Mouse (Mus musculus) limb, embryonic 14.5 days (tissue): ENCODE results near the gene Gm17349. TPM values are rescaled to one million over a fixed set of nuclear protein-coding genes. Genes with fewer than 3 reads are reported as not detected.
"Not testable (repeated sequence)": the region's sequence is repeated elsewhere in the genome, so short reads cannot be mapped to it uniquely, and the experiment has no call there.

Experiments
- ATAC-seq: fragments of 200-750 bp; cut with Nextera tagmentation; 2 replicates; pipeline ENCODE4 v1.8.0; 2017; ENCODE audit warnings: low read depth, moderate number of reproducible peaks, moderate TSS enrichment; ENCODE audit not compliant: low FRiP score
- DNase-seq: peaks from one replicate; pipeline ENCODE4 v3.0.0-alpha.2; 2015; ENCODE audit warnings: low spot score
- H3K27ac ChIP-seq: fragments of 300-500 bp; sonication (generic); replicated peaks from 2 replicates; pipeline ENCODE4 v1.5.1; 2014; ENCODE audit warnings: low read depth, mild to moderate bottlenecking, low read length, moderate library complexity, mixed read lengths
- H3K27me3 ChIP-seq: fragments of 300-500 bp; sonication (generic); 2 replicates; pipeline ENCODE4 v1.6.1; 2014; ENCODE audit warnings: low read length, mixed read lengths; ENCODE audit not compliant: control insufficient read depth, insufficient read depth
- H3K36me3 ChIP-seq: fragments of 300-500 bp; sonication (generic); 2 replicates; pipeline ENCODE4 v1.6.1; 2014; ENCODE audit warnings: mild to moderate bottlenecking, low read length, moderate library complexity, mixed read lengths; ENCODE audit not compliant: control insufficient read depth, insufficient read depth
- H3K4me1 ChIP-seq: fragments of 300-500 bp; sonication (generic); 2 replicates; pipeline ENCODE4 v1.6.1; 2014; ENCODE audit warnings: antibody characterized with exemption, low read length, mixed read lengths; ENCODE audit not compliant: control insufficient read depth, insufficient read depth
- H3K4me2 ChIP-seq: fragments of 300-500 bp; sonication (generic); replicated peaks from 2 replicates; pipeline ENCODE4 v1.6.1; 2014; ENCODE audit warnings: low read depth, mild to moderate bottlenecking, low read length, moderate library complexity; ENCODE audit not compliant: severe bottlenecking
- H3K4me3 ChIP-seq: fragments of 300-500 bp; sonication (generic); replicated peaks from 2 replicates; pipeline ENCODE4 v1.5.1; 2014; ENCODE audit warnings: low read length
- H3K9ac ChIP-seq: fragments of 300-500 bp; sonication (generic); 2 replicates; pipeline ENCODE4 v1.6.1; 2014; ENCODE audit warnings: mild to moderate bottlenecking, low read depth, low read length, moderate library complexity; ENCODE audit not compliant: severe bottlenecking
- H3K9me3 ChIP-seq: fragments of 300-500 bp; sonication (generic); 2 replicates; pipeline ENCODE4 v1.6.1; 2016; ENCODE audit warnings: low read length; ENCODE audit not compliant: control insufficient read depth
- POLR2A ChIP-seq: fragments of 200-500 bp; IDR thresholded peaks from 2 replicates; pipeline ENCODE4 v1.8.0; 2012; ENCODE audit warnings: inconsistent platforms, mild to moderate bottlenecking, moderate library complexity, borderline replicate concordance; ENCODE audit not compliant: insufficient read depth, insufficient read length; ENCODE audit errors: extremely low read depth
- WGBS: fragments of 180-500 bp; shearing (Covaris S2); extraction: QIAGEN DNeasy Blood & Tissue Kit; methylation state at CpG from one replicate; pipeline ENCODE4 v1.1.7; 2014; 5-methylcytosine and 5-hydroxymethylcytosine counted together
- polyA plus RNA-seq, 2 experiments: library from polyadenylated mRNA; depleted of rRNA in 1 of 2; stranded (reverse) in 1 of 2; unstranded in 1 of 2; fragments of >200 nt; fragmentation: Nextera tagmentation in 1 of 2; extraction: Ambion mirVana in 1 of 2; gene quantifications; 2 replicates each; pipeline versions ENCODE4 v1.2.1 to v1.2.3; 2012 to 2014

Gm17349 gene
- polyA plus RNA-seq, 2 experiments = 0.63 TPM; not detected in 1

- no peak for TF ChIP-seq POLR2A
- Histone ChIP-seq H3K4me3 (no peak overlapping the region), H3K4me1 (no peaks in the 10 kb centered on the region), H3K27ac (no peak overlapping the region), H3K36me3 (peaks cover 57% of the 10 kb centered on the region), H3K4me2 (no peak overlapping the region), H3K9ac (no peak overlapping the region), H3K9me3 (no peaks in the 10 kb centered on the region), H3K27me3 (no peaks in the 10 kb centered on the region)
- no peak for ATAC-seq
- DNase-seq = no peak
- WGBS = 95% methylated on average over 3 of the region's 3 CpGs
Observed at GRCm38 (mm10) chr15:99731678-99732077, 26.4 kb upstream of the Gm17349 start.

GRCm38 (mm10) chr15:99731167-99731566, 25.9 kb upstream of the Gm17349 start:
- Histone ChIP-seq H3K27ac (no peak overlapping the region), H3K36me3 (peaks cover 52% of the 10 kb centered on the region), H3K27me3 (no peaks in the 10 kb centered on the region), H3K4me1 (no peaks in the 10 kb centered on the region), H3K9me3 (no peaks in the 10 kb centered on the region), H3K9ac (no peak overlapping the region), H3K4me3 (no peak overlapping the region), H3K4me2 (no peak overlapping the region)
- TF ChIP-seq POLR2A = no peak
- ATAC-seq (no peak), DNase-seq (no peak)
- WGBS = 95% methylated on average over 2 of the region's 2 CpGs

GRCm38 (mm10) chr15:99729056-99729783, 23.9 kb upstream of the Gm17349 start:
- WGBS = 96% methylated on average over 3 of the region's 4 CpGs
- Histone ChIP-seq H3K9ac (no peak overlapping the region), H3K4me3 (no peak overlapping the region), H3K4me1 (peaks cover 7% of the 10 kb centered on the region; the same call in 1 of the 2 replicates), H3K4me2 (no peak overlapping the region), H3K36me3 (peaks cover 34% of the 10 kb centered on the region), H3K27me3 (no peaks in the 10 kb centered on the region), H3K27ac (no peak overlapping the region), H3K9me3 (no peaks in the 10 kb centered on the region)
- DNase-seq (no peak), ATAC-seq (no peak)
- TF ChIP-seq POLR2A = no peak

GRCm38 (mm10) chr15:99728211-99728610, 22.9 kb upstream of the Gm17349 start:
- Histone ChIP-seq H3K4me2 (no peak overlapping the region), H3K9ac (no peak overlapping the region), H3K4me1 (peaks cover 13% of the 10 kb centered on the region), H3K27ac (no peak overlapping the region), H3K9me3 (no peaks in the 10 kb centered on the region), H3K36me3 (peaks cover 31% of the 10 kb centered on the region), H3K4me3 (no peak overlapping the region), H3K27me3 (no peaks in the 10 kb centered on the region)
- ATAC-seq = no peak
- DNase-seq = no peak
- no peak for TF ChIP-seq POLR2A
- 84% methylated on average over 5 of the region's 5 CpGs for WGBS

- Histone ChIP-seq H3K9ac (no peak overlapping the region), H3K9me3 (no peaks in the 10 kb centered on the region), H3K27ac (no peak overlapping the region), H3K27me3 (no peaks in the 10 kb centered on the region), H3K4me3 (no peak overlapping the region), H3K4me1 (peaks cover 13% of the 10 kb centered on the region), H3K36me3 (peaks cover 26% of the 10 kb centered on the region), H3K4me2 (no peak overlapping the region)
- ATAC-seq = no peak
- no peak for DNase-seq
- 96% methylated on average over 12 of the region's 12 CpGs for WGBS
- no peak for TF ChIP-seq POLR2A
Observed at GRCm38 (mm10) chr15:99727525-99727924, 22.2 kb upstream of the Gm17349 start.

GRCm38 (mm10) chr15:99727039-99727438, 21.7 kb upstream of the Gm17349 start:
- H3K27ac ChIP-seq, H3K9ac ChIP-seq, H3K27me3 ChIP-seq, ATAC-seq, H3K9me3 ChIP-seq, H3K4me3 ChIP-seq, H3K4me2 ChIP-seq, DNase-seq: not testable (repeated sequence)
- WGBS = 96% methylated on average over 4 of the region's 5 CpGs
- H3K36me3 ChIP-seq = peaks cover 26% of the 10 kb centered on the region
- peaks cover 13% of the 10 kb centered on the region for H3K4me1 ChIP-seq
